Mouse (Mus musculus) mesoderm, embryonic 11.5 days (tissue): ENCODE data around the gene Ddost.

Experiments used
- DNase-seq: peaks from one replicate; pipeline ENCODE4 v3.0.0-alpha.2; 2012; ENCODE audit warnings: low read depth, low spot score

The Ddost gene

DNA sequence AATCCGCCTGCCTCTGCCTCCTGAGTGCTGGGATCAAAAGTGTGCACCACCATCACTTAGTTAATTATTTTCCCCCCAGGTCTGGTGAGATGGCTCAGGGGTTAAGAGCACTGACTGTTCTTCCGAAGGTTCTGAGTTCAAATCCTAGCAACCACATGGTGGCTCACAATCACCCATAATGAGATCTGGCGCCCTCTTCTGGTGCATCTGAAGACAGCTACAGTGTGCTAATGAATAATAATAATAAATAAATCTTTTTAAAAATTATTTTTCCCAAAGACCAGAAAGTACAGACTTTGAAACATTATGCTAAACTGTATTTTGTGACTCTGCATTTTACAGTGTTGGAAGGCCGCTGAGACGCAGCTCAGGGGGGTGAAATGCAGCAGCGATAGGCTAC, 31.1 kb downstream of the Ddost start:
- no peak for DNase-seq

DNA sequence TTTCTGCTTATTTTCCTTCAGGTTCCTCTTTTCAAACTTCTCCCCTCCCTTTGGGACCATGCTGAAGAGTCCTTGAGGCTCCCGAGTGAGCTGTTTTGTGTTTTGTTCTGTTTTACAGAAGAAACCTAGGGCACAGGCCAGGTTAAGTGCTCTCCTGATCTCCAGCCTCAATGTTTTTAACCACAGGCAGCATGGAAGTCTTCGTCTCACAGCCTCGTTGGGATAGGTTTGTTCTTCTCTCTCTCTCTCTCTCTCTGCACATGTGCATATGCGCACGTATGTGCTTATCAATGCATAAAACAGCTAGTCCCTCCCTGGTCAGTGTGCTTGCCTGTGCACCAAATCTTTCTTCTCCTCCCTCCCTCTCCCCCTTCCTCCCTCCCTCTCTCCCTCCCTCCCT, 32.3 kb downstream of the Ddost start:
- DNase-seq = no peak

DNA sequence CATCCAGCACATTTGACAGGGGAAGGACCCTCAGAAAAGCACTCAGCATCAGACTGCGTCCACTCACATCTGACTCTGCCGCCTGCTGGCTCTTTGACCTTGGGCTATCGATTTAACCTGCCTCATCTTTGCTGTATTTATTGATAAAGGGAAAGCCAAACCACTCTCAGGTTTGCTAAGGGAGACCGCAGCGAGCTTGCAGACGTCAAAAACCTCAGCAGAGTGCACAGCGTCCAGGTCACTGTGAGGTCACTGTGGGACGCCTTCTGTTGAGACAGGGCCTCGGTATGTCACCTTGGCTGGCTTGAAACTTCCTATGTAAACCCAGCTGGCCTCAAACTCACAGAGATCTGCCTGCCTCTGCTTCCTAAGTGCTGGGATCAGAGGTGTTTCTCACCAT, 32.8 kb downstream of the Ddost start:
- no peak for DNase-seq

DNA sequence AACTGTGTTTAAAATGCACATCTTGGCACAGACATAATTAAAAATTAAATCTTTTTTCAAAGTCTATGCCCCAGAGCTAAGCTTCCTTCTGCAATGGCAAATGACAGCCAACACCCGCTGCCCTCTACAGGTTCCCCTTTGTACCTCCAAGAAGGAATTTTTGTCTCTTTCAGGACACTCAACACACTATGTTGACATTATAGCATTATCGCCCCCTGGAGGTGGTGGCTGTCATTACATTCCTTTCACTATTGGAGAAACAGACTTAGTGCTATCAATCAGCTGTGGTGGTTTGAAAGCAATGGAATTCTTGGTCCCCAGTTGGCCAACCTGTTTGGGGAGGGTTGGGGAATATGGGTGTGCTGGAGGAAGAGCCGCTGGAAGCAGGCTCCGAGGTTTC, 35.4 kb downstream of the Ddost start:
- peak; percentile 43 for DNase-seq

DNA sequence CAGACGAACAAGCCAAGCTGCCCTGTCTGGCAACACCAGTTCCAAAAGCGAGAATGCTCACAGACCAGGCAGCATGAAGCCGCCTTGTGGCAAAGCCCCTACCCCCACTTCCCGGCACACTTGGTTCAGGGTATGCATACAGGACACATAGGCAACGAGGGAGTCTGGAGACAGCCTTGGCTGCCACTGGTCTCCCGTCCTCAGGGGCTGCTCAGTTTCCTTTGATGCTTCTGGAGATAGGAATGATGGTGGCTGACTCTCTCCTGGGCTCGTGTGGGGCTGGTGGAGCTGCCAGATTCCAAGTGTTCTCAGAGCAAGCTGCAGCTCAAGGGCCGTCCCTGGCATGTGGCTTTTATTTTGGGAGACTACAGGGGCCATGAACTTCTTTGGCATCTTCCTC, 36.9 kb downstream of the Ddost start:
- no peak for DNase-seq

DNA sequence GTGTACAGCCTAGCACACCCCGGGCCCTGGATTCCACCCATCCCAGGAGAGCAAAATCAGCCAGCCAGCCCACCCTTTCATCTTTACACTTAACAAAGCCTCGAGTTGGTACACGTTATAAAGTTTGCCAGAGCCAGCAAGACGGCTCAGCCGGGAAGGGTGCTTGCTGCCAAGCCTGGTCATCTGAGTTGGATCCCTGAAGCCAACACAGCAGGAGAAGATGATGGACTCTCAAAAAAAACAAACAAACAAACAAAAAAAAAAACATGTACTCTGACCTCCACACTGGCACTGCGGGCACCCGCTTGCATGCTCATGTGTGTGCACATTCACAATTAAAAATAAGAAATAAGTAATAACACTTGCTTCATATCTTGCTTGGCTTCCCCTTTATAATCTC, 37.5 kb downstream of the Ddost start:
- DNase-seq = no peak

DNA sequence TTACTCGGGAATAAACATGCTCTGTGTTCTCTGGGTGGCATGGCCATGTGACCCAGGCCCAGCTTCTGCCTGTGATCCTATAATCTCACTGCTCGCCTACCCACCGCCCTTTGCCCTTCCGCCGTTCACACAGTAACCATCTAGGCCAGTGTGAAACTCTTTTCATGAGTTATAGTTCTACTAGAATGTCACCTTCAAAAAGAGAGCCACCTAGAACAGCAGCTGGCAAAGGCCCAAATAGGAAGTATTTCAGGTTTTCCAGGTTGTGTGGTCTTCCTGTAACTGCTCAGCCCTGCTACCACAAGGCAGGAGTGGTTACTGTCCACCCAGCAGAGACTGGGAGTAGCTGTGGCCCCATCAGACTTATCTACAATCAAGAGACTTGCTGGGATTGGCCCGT, 38.2 kb downstream of the Ddost start:
- no peak for DNase-seq

DNA sequence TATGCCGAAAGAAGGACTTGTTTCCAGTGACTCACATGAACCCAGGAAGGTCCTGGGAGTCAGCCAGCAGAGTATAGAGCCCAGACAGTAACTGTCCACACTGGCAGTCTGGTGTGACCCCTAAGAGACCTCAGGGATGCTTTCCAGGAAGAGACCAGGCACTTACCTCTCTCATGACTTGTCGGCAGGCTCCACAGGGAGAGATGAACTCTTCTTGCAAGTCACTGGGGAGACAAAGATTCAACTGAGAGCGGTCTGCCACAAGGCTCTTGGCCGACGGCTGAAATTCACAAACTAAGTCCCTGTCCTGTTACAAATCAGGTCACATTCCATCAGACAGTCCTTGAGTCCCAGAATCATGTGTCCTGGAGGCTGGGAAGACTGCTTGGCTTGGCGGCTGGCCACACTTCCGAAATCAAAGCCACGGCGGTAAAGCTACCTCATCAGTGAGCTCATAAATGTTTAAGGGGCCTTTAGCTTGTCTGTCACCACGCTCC, 38.9 kb downstream of the Ddost start:
- DNase-seq = no peak

DNA sequence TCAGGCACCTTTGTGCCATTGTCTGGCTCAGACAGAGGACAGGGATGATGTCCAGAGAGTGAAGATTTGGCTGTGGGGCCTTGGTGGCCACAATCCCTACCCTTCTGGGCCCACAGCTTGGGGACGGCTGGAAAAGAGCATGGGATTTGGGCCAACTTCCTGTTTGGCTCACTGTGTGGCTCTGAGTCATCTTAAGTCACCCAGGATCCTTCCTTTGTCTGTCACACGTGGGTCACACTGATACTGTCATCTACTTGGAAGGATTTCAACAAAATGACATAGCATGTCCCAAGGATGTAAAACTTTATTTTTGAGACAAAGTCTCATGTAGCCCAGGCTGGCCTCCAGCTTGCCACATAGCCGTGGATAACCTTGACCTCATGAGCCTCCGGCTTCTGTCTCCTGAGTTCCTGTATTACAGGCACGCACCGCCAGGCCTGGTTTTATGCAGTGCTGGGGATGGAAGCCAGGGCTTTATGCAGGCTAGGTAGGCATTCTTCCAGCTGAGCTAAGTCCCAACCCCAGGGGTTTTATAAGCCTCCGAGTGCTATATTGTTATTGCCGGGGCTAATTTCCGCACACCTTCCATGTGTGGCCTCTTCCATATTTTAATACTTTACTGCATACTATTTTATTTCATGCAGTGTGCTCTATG, 40.5 kb downstream of the Ddost start:
- no peak for DNase-seq

DNA sequence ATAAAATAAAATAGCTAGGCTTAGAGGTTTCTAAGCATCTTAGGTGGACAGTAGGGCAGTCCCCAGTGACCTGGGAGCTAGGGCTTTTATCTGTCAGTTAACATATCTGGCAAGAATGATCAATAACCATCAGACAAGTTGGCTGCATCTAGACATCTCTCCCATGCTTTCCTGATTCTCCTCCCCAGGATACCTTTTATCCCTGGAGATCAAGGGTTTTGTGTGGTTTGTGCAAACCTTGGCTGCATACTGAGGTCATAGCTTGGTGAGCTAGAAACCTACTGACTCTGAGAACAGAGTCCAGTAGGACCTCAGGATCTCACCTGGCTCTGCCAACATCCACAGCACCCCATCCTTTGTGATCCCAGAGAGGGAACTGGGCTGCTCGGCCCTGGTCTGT, 42.8 kb downstream of the Ddost start:
- DNase-seq = no peak

DNA sequence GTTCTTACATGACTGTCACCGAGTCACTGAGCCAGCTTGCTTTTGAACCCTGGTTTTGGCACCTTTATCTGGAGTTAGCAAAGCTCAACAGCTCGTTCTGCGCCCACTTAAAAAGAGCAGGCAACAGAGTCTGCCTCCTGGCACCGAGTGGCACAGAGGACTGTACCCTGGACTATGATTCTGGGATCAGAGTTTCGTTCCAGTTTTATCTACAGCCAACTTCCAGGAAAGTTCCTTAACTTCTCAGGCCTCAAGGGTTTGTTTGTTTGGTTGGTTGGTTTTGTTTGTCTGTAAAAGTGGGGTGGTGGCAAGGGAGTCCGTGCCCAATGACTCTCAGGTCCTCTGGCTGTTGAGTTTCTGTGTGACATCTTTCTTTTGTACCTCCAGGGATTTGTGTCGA, 44.2 kb downstream of the Ddost start:
- DNase-seq = no peak

DNA sequence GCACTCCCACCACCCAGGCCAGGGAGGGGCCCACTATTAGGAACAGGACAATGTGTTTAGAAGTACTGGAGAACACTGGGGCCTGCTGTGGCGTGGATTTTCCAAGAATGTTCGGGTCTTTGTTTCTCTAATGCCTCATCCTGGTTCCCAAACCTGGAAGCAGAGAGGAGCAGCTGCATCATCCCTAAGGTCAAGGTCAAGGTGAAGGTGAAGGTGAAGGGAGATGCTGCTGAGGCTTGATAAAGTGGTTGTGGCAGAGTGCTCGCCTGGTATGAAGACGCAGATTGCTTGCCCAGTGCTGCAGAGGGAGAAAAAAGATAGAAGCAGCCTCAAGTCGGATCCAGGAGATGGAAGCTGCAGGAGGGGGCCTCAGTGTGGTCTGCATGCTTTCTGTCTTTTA, 47.3 kb downstream of the Ddost start:
- no peak for DNase-seq

DNA sequence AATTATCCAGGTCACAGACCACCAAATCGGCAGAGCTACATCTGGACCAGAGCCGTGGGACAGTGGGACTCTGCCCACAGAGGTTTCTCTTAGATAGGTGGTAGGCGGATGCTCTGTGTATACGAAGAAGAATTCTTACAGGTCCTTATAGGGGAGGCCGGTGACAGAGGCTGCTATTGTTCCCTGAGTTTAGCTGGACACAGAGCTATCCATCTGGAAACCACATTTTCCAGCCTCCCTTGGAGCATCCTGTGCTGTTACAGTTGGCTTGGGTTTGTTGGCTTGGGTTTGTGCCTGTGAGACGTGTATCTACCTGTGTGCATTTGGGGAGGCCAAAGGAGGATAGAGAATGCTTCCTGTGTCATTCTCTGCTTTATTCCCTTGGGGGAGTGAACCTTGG, 48.2 kb downstream of the Ddost start:
- no peak for DNase-seq

DNA sequence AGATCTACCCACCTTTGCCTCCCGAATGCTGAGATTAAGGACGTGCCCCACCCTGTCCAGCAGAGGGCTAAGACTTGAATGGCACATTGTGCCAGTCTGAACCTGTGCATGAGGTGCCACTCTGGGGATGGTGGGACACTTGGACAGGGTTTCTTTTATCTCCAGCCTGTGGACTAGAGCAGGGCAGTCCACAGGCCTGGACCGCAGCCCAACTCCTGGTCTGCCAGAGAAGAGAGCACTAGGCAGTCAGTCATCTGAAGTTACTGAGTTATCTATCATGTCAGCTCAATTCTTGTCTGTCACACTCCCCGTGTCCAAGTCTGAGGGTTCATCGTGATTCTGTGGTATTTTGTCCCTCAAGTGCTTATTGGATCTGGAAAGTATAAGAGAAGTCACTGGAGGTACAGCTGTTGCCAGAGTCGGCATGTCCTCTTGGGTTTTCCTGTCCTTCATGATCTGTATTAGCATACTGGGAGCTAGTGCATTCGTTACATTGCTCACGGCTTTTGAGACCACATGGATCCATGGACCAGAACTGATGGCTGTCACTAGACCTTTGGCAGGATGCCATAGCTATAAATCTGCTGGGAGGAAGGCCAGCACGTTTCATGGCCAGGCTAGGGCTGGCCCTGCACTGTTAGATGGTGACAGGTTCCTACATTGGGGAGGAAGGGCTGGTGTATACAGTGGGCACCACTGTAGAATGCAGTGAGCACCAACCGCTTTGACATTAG, 49.1 kb downstream of the Ddost start:
- DNase-seq = no peak

DNA sequence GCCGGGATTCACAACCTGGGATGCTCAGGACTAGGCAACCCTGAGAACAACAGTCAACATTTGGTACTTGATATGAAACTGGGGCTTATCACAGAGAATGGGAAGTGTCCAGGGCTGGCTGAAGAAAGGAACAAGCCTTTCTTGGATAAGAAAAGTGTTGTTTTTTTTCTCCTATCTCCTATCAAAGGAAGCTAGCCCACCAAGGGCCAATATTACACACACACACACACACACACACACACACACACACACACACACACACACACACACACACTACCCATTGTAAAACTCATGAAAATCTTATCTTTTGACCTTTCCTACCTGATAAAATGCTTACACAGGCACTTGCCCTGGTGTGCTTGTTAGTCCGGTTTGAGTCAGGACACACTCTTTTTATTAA, 51.0 kb downstream of the Ddost start:
- DNase-seq = no peak

DNA sequence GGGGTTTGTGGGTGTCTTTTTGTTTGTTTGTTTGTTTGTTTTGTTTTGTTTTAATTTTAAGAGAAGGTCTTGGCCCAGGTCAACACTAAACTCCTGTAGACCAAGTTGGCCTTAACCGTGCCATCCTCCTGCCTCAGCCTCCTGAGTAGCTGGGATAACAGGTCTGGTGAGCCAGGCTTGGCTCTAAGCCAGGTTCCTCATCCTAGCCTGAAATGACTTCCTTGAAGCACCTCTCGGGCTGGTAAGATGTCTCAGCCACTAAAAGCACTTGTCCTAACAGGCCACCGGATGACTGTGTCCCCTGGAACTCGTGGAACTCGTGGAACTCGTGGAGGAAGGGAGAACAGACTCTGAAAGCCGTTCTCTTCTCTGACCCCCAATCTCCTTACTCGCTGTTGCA, 51.6 kb downstream of the Ddost start:
- DNase-seq = no peak

DNA sequence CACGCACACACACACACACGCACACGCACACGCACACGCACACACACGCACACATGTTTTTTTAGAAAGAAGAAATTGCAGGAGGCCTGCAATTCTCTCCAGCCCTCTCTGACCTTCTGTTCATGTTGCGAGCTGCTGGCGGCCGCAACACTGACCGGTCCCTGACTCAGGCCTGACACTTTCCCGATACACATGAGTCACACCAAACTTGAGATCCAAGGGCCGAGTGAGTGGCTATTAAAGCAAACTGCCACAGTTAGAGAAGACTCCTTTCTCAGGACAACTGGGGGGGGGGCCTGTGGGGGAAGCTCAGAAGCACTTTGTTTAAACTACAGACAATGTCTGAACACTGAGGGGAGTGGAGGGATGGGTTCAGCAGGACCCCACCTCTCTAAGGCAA, 52.0 kb downstream of the Ddost start:
- no peak for DNase-seq

DNA sequence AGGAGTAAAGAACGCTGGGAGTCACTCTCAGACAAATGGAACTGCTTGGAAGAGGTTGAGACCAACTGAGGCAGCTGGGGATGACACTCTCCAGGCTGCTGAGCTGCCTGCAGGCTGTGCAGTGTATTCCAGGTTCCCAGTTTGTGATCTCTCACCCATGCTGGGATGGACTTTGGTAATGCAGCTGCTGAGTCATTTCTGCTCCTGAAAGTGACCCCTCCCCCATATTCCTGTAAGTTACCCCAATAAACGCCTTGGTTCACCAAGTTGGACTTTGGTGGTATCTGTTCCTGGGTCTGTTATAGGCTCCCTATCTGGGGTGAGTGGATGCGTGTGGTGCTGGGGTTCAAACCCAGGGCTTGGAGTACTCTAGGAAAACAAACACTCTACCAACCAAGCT, 53.6 kb downstream of the Ddost start:
- DNase-seq = no peak

DNA sequence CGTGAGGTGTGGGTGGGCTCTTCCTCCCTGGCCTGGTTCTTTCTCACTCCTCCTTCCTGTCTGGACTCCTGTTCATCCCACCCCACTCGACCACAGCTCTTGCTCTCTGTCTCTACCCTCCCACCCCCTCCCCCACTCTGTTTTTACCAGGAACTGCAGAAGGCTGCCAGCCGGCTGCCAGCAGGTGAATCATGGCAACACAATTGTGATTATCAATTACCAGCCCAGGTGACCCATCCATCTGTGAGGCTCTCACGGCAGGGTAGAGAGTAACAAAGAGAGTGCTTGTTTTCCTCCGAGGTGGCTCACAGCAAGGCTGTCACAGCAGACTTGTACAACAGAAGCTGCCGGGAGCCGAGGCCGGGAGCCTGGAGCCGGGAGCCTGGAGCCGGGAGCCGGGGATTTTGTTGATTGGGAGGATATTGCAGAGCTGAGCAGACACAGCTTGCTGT, 56.9 kb downstream of the Ddost start:
- no peak for DNase-seq
